Mouse (Mus musculus) heart, postnatal 0 days (tissue): ENCODE measurements around the gene Hspa12a. TPM values are rescaled to one million over a fixed set of nuclear protein-coding genes. Genes with fewer than 3 reads are reported as not detected.

Experiments used
- ATAC-seq: fragments of 200-750 bp; cut with Nextera tagmentation; 2 replicates; pipeline ENCODE4 v1.8.0; 2017; ENCODE audit warnings: low read depth, moderate number of reproducible peaks, moderate library complexity; ENCODE audit not compliant: insufficient read depth
- DNase-seq: peaks from one replicate; pipeline ENCODE4 v3.0.0-alpha.2; 2016; ENCODE audit warnings: low spot score
- H3K27ac ChIP-seq: fragments of 300-500 bp; sonication (generic); 2 replicates; pipeline ENCODE4 v1.5.1; 2014; ENCODE audit warnings: low read depth, mild to moderate bottlenecking
- H3K27me3 ChIP-seq: fragments of 300-500 bp; sonication (generic); 2 replicates; pipeline ENCODE4 v1.6.1; 2014; ENCODE audit warnings: low read length, mixed read lengths; ENCODE audit not compliant: control insufficient read depth, insufficient read depth
- H3K36me3 ChIP-seq: fragments of 300-500 bp; sonication (generic); replicated peaks from 2 replicates; pipeline ENCODE4 v1.6.1; 2014; ENCODE audit warnings: low read length, mixed read lengths; ENCODE audit not compliant: control insufficient read depth, insufficient read depth
- H3K4me1 ChIP-seq: fragments of 300-500 bp; sonication (generic); 2 replicates; pipeline ENCODE4 v1.6.1; 2014; ENCODE audit warnings: antibody characterized with exemption; ENCODE audit not compliant: control insufficient read depth, insufficient read depth
- H3K4me2 ChIP-seq: fragments of 300-500 bp; sonication (generic); 2 replicates; pipeline ENCODE4 v1.6.1; 2014; ENCODE audit warnings: low read depth, mild to moderate bottlenecking, low read length, moderate library complexity
- H3K4me3 ChIP-seq: fragments of 300-500 bp; sonication (generic); 2 replicates; pipeline ENCODE4 v1.5.1; 2014; ENCODE audit warnings: low read depth, low read length
- H3K9ac ChIP-seq: fragments of 300-500 bp; sonication (generic); replicated peaks from 2 replicates; pipeline ENCODE4 v1.6.1; 2014; ENCODE audit warnings: low read depth, low read length, mixed read lengths
- H3K9me3 ChIP-seq: fragments of 300-500 bp; sonication (generic); replicated peaks from 2 replicates; pipeline ENCODE4 v1.6.1; 2016; ENCODE audit warnings: low read length; ENCODE audit not compliant: control insufficient read depth
- CTCF ChIP-seq: IDR thresholded peaks from 2 replicates; pipeline ENCODE4 v1.5.1; 2016; ENCODE audit warnings: antibody characterized with exemption, control low read depth, low read depth
- EP300 ChIP-seq: IDR thresholded peaks from 2 replicates; pipeline ENCODE4 v1.6.1; 2016; ENCODE audit warnings: antibody characterized with exemption, low read depth
- WGBS: fragments of 180-500 bp; shearing (Covaris S2); extraction: QIAGEN DNeasy Blood & Tissue Kit; methylation state at CpG from one replicate; pipeline ENCODE4 v1.1.7; 2014; 5-methylcytosine and 5-hydroxymethylcytosine counted together
- polyA plus RNA-seq: library from polyadenylated mRNA; unstranded; fragments of >200 nt; fragmentation: Nextera tagmentation; extraction: Ambion mirVana; gene quantifications from 2 replicates; pipeline ENCODE4 v1.2.1, GENCODE M21; 2015
- total RNA-seq: library from RNA; depleted of rRNA; stranded (reverse); fragments of >200 nt; gene quantifications from 2 replicates; pipeline ENCODE4 v1.2.3, GENCODE M21; 2014; ENCODE audit warnings: low replicate concordance

Hspa12a gene
- total and polyA plus RNA-seq, 2 experiments from 2014 or later, result 13.2 to 39.2 TPM

GRCm38 (mm10) chr19:58919148-58919547 is 24.3 kb downstream of the Hspa12a start:
- Histone ChIP-seq H3K4me1 (0 out of 2 replicates have a peak, but pooled peaks cover 4% of the 10 kb centered on the region), H3K27ac (no peak overlapping the region), H3K9me3 (no peaks in the 10 kb centered on the region), H3K4me2 (peak overlapping the region; percentile 58), H3K36me3 (no peaks in the 10 kb centered on the region), H3K4me3 (peak overlapping the region; percentile 30), H3K27me3 (peaks cover 16% of the 10 kb centered on the region), H3K9ac (no peak overlapping the region)
- ATAC-seq, result no peak
- 26% methylated on average over 7 of the region's 7 CpGs for WGBS
- DNase-seq, result no peak
- TF ChIP-seq EP300, result no peak
- no peak for TF ChIP-seq CTCF

DNA sequence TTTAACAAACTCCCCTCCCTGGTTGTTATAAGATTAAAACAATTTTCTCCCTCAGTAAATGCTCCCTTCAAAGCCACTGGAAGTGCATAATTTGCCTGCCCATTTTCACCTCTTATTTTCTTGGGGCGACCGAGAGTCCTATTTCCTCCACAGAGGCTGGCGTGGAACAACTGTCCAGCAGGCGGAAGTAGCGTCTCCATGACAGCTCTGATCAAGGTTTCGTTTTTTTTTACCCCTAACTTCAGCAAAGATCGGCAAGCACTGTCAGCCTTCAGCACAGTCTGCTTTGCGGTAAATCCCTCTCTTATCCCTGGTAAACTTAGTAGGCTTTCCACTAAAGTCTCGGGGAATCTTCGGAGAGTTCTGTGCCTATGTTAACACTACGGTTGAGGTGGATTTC is 24.9 kb downstream of the Hspa12a start:
- peak overlapping the region; percentile 30 for H3K4me3 ChIP-seq
- TF ChIP-seq CTCF (0 out of 2 replicates have a peak, but pooled peaks have one; percentile 26), EP300 (no peak)

GRCm38 (mm10) chr19:58913301-58913700 is 30.2 kb downstream of the Hspa12a start:
- no peak for TF ChIP-seq CTCF
- no peak for TF ChIP-seq EP300
- Histone ChIP-seq H3K9ac (no peak overlapping the region), H3K27ac (no peak overlapping the region), H3K4me3 (no peak overlapping the region), H3K36me3 (no peaks in the 10 kb centered on the region), H3K9me3 (no peaks in the 10 kb centered on the region), H3K27me3 (peaks cover 10% of the 10 kb centered on the region), H3K4me2 (no peak overlapping the region), H3K4me1 (no peaks in the 10 kb centered on the region)
- ATAC-seq (no peak), DNase-seq (no peak)
- WGBS, result 80% methylated on average over 6 of the region's 6 CpGs

More for the DNA sequence above, 24.9 kb downstream of the Hspa12a start:
- DNase-seq (no peak), ATAC-seq (no peak)
- no peaks in the 10 kb centered on the region for H3K36me3 ChIP-seq
- WGBS, result 3% methylated on average over 11 of the region's 11 CpGs
- H3K4me2 ChIP-seq, result peak overlapping the region; percentile 58
- H3K9me3 ChIP-seq, result no peaks in the 10 kb centered on the region
- peaks cover 16% of the 10 kb centered on the region for H3K27me3 ChIP-seq
- no peak overlapping the region for H3K27ac ChIP-seq
- 0 out of 2 replicates have a peak, but pooled peaks cover 4% of the 10 kb centered on the region for H3K4me1 ChIP-seq
- H3K9ac ChIP-seq, result no peak overlapping the region

GRCm38 (mm10) chr19:58911386-58911785 is 32.1 kb downstream of the Hspa12a start:
- Histone ChIP-seq H3K4me2 (peak overlapping the region; percentile 61), H3K27ac (no peak overlapping the region), H3K9me3 (no peaks in the 10 kb centered on the region), H3K4me1 (no peaks in the 10 kb centered on the region), H3K4me3 (peak overlapping the region; percentile 37), H3K36me3 (no peaks in the 10 kb centered on the region), H3K27me3 (no peaks in the 10 kb centered on the region), H3K9ac (no peak overlapping the region)
- DNase-seq (peak; percentile 61), ATAC-seq (peak; percentile 41; the same call in 1 of the 2 replicates)
- WGBS, result 11% methylated on average over 9 of the region's 9 CpGs
- TF ChIP-seq CTCF, result peak; percentile 71
- no peak for TF ChIP-seq EP300

DNA sequence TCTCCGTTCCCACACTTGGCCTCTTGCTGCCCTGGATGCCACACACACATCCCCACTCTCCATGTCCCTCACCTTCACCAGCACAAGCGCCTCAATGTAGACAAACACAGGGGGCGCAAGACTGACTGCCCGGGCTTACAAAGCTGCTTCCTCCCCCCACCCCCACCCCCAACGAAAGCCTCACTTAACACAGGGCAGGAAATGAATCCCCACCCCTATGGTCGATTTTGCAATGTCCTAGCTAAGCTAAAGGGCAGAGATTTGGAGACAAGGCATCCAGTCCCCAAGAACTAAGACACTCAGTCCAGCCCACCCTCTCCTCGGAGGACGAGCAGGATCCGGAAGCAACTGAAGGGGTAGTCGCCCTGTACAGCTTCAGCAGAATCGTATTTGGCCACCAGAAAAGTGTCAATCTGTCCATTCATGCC is 32.5 kb downstream of the Hspa12a start:
- Histone ChIP-seq H3K27me3 (no peaks in the 10 kb centered on the region), H3K9ac (no peak overlapping the region), H3K36me3 (no peaks in the 10 kb centered on the region), H3K4me1 (no peaks in the 10 kb centered on the region), H3K9me3 (no peaks in the 10 kb centered on the region), H3K4me3 (peak overlapping the region; percentile 37), H3K4me2 (peak overlapping the region; percentile 61), H3K27ac (no peak overlapping the region)
- DNase-seq (no peak), ATAC-seq (no peak; the same call in 1 of the 2 replicates)
- WGBS, result 1% methylated on average over 11 of the region's 11 CpGs
- TF ChIP-seq EP300 (no peak), CTCF (0 out of 2 replicates have a peak, but pooled peaks have one; percentile 11)

DNA sequence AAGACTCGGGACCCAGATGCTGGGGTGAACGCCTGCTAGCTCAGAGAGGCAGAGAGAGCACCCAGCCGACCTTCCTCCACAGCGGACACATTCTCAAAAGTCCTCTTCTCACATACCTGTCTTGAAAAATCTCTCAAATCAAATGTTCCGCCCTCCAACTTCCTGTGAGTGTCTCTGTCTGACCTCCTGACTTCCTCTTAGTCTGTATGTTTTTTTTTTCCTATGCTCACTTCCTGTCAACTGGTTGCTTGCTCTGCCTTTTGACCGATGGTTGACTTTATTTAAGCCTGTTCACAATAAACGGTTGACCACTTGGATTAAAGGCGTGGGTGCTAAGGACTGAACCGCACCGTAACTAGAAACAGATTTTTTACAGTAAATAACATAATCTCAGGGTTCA is 35.4 kb downstream of the Hspa12a start:
- whole genome bisulfite sequencing, result 63% methylated on average over 10 of the region's 10 CpGs

More for the DNA sequence above, 35.4 kb downstream of the Hspa12a start:
- H3K4me2 ChIP-seq, result no peak overlapping the region
- H3K4me3 ChIP-seq, result no peak overlapping the region
- 0 out of 2 replicates have a peak, but pooled peaks cover 3% of the 10 kb centered on the region for H3K27me3 ChIP-seq
- H3K9me3 ChIP-seq, result no peaks in the 10 kb centered on the region
- no peak for DNase-seq
- no peaks in the 10 kb centered on the region for H3K4me1 ChIP-seq
- no peaks in the 10 kb centered on the region for H3K36me3 ChIP-seq
- TF ChIP-seq EP300 (no peak), CTCF (no peak)
- H3K9ac ChIP-seq, result no peak overlapping the region
- ATAC-seq, result no peak
- H3K27ac ChIP-seq, result no peak overlapping the region
